Mouse (Mus musculus): ENCODE data around the gene Nup98.

Nup98 gene

DNA sequence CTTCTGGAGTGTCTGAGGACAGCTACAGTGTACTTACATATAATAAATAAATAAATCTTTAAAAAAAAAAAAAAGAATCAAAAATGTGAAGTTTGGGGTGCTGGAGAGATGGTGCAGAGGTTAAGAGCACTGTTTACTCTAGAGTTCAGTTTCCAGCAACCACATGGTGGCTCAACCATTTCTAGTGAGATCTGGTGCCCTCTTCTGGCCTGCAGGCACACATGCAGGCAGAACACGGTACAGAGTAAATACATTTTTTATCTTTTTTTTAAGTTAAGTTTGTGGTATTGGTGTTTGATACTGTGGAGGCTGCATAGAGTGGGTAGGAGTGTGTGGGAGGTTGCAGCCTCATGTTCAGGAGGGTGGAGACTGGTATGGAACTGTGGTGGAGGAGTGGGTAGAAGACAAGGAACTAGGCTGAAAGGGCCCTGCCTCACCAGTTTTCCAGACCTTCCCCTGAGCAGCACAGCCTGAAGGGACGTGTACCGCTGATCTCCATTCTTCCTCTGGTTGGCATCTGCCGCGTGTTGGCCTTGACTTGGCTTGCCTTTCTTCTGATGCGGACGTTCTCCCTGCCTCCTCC is 133.2 kb downstream of the Nup98 start:
- in situ Hi-C loops (cut with MboI, MseI): no loop called here
